ENCODE assay signal across 11 mouse cellular contexts in genomic region chr2:73346345-73347086, GRCm38 (mm10). TPM values are rescaled to one million over a fixed set of nuclear protein-coding genes. Genes with fewer than 3 reads are reported as not detected.
DNase-seq lines count a peak whose midpoint lies in the region; ATAC-seq and TF ChIP-seq lines count a peak whose summit lies in the region.
"Had no signal": no experiment of that assay in that cellular context is flagged by ENCODE, and none has a peak within 500 bp of the region (broad histone marks: within the 10 kb centered on the region; RNA-seq: fewer than 3 reads in every experiment).

No protein-coding gene starts in this region.

- H3K27ac ChIP-seq in hindbrain, postnatal 0 days = no peak overlapping the region
- no peak overlapping the region for H3K27ac ChIP-seq in intestine, embryonic 15.5 days
- H3K27ac ChIP-seq: neural tube, embryonic 15.5 days had no signal

- no peak for TF ChIP-seq CTCF in hindbrain, postnatal 0 days (IDR thresholded peaks at IDR 0.05; ENCODE audit: low read depth)

- H3K4me1 ChIP-seq in hindbrain, postnatal 0 days (ENCODE audit: insufficient read depth, low read length) = no peaks in the 10 kb centered on the region
- no peaks in the 10 kb centered on the region for H3K4me1 ChIP-seq in intestine, embryonic 15.5 days (replicated peaks)

- no peaks in the 10 kb centered on the region for H3K36me3 ChIP-seq in hindbrain, postnatal 0 days (ENCODE audit: insufficient read depth, low read length)
- H3K36me3 ChIP-seq in intestine, embryonic 15.5 days = no peaks in the 10 kb centered on the region
- H3K36me3 ChIP-seq: neural tube, embryonic 15.5 days had no signal

- no peak overlapping the region for H3K9ac ChIP-seq in hindbrain, postnatal 0 days (replicated peaks; ENCODE audit: low read length)
- H3K9ac ChIP-seq in intestine, embryonic 15.5 days = no peak overlapping the region
- H3K9ac ChIP-seq: neural tube, embryonic 15.5 days had no signal

- ATAC-seq in activated CD4-positive, CD25-positive, alpha-beta regulatory T cell, adult 4 months = peak; percentile 81
- 0 out of 2 replicates have a peak, but pooled peaks have one; percentile 43 for ATAC-seq in hindbrain, postnatal 0 days
- ATAC-seq in intestine, embryonic 15.5 days = no peak

- H3K9me3 ChIP-seq in hindbrain, postnatal 0 days (ENCODE audit: low read length) = no peaks in the 10 kb centered on the region
- H3K9me3 ChIP-seq in intestine, embryonic 15.5 days = no peaks in the 10 kb centered on the region
- H3K9me3 ChIP-seq: neural tube, embryonic 15.5 days had no signal

- 54% methylated on average over 13 of the region's 13 CpGs for WGBS in hindbrain, postnatal 0 days
- WGBS in intestine, embryonic 15.5 days = 58% methylated on average over 13 of the region's 13 CpGs

- no peak overlapping the region for H3K4me3 ChIP-seq in hindbrain, postnatal 0 days (ENCODE audit: low read length)
- H3K4me3 ChIP-seq in intestine, embryonic 15.5 days (replicated peaks) = no peak overlapping the region
- H3K4me3 ChIP-seq: neural tube, embryonic 15.5 days had no signal

- no peaks in the 10 kb centered on the region for H3K27me3 ChIP-seq in hindbrain, postnatal 0 days (ENCODE audit: insufficient read depth, low read length)
- no peaks in the 10 kb centered on the region for H3K27me3 ChIP-seq in intestine, embryonic 15.5 days (replicated peaks)
- H3K27me3 ChIP-seq: neural tube, embryonic 15.5 days had no signal

- peak; percentile 37 to 57 for DNase-seq in cerebellum, postnatal 10 days
- no peak for DNase-seq in cerebellum, adult 11 months
- DNase-seq in hindbrain, postnatal 0 days (ENCODE audit: low spot score) = peak; percentile 39
- DNase-seq in left cerebral cortex, postnatal 4 days = peak; percentile 48
- DNase-seq in lung, postnatal 14 days = no peak
- no peak for DNase-seq in adipocyte (ENCODE audit: low spot score)
- DNase-seq: cerebellum, adult 9-10 months; gastrocnemius, postnatal 10 days had no signal

- intact Hi-C loops in left cerebral cortex, postnatal 4 days (cut with DNase I) = no loop called here

- no peak overlapping the region for H3K4me2 ChIP-seq in hindbrain, postnatal 0 days (ENCODE audit: low read depth, low read length)
- H3K4me2 ChIP-seq in intestine, embryonic 15.5 days (replicated peaks) = no peak overlapping the region
- H3K4me2 ChIP-seq: neural tube, embryonic 15.5 days had no signal

RNA-seq across cellular contexts. Expression of gene Cir1, which starts 34.0 kb away (rescaled TPM):
- polyA plus RNA-seq in activated CD4-positive, CD25-positive, alpha-beta regulatory T cell, adult 4 months (2017; shearing (Covaris generic)) = 10 to 100 TPM; 14.5 to 29.3 TPM
- total RNA-seq in hindbrain, postnatal 0 days (2014; rRNA removed) = 2.4 and 3.3 TPM in 2 replicates
- 25.2 and 31.5 TPM in 2 replicates for polyA plus RNA-seq in hindbrain, postnatal 0 days (2015; fragmentation: Nextera tagmentation; extraction: Ambion mirVana)
- 10 to 100 TPM; 22.9 to 25.1 TPM for total RNA-seq in left cerebral cortex, postnatal 4 days (2021)
- polyA plus RNA-seq in intestine, embryonic 15.5 days (2015; fragmentation: Nextera tagmentation; extraction: Ambion mirVana) = 16.5 and 20.6 TPM in 2 replicates

RNA-seq across cellular contexts. Expression of gene Scrn3, which starts 34.1 kb away (rescaled TPM):
- 1 to 10 TPM; 5.9 to 7.6 TPM for polyA plus RNA-seq in activated CD4-positive, CD25-positive, alpha-beta regulatory T cell, adult 4 months (2017; shearing (Covaris generic))
- 2.9 and 3.1 TPM in 2 replicates for total RNA-seq in hindbrain, postnatal 0 days (2014; rRNA removed)
- polyA plus RNA-seq in hindbrain, postnatal 0 days (2015; fragmentation: Nextera tagmentation; extraction: Ambion mirVana) = 6.2 and 7.1 TPM in 2 replicates
- total RNA-seq in left cerebral cortex, postnatal 4 days (2021) = 1 to 10 TPM; 3.4 to 4.1 TPM
- polyA plus RNA-seq in intestine, embryonic 15.5 days (2015; fragmentation: Nextera tagmentation; extraction: Ambion mirVana) = 16.4 and 16.7 TPM in 2 replicates

RNA-seq across cellular contexts. Expression of gene Gpr155, which starts 39.9 kb away (rescaled TPM):
- polyA plus RNA-seq in activated CD4-positive, CD25-positive, alpha-beta regulatory T cell, adult 4 months (2017; shearing (Covaris generic)) = 10 to 100 TPM; 15.1 to 19.5 TPM
- total RNA-seq in hindbrain, postnatal 0 days (2014; rRNA removed) = 15.2 and 18.8 TPM in 2 replicates
- 11.3 and 12.0 TPM in 2 replicates for polyA plus RNA-seq in hindbrain, postnatal 0 days (2015; fragmentation: Nextera tagmentation; extraction: Ambion mirVana)
- 10 to 100 TPM; 22.9 to 23.6 TPM for total RNA-seq in left cerebral cortex, postnatal 4 days (2021)
- polyA plus RNA-seq in intestine, embryonic 15.5 days (2015; fragmentation: Nextera tagmentation; extraction: Ambion mirVana) = 11.8 and 12.3 TPM in 2 replicates

Comparison
In these comparisons a context has a peak if more than half of its experiments do, and no peak if none do; other contexts are left out.
1. DNase-seq: peak in cerebellum, postnatal 10 days (2 of 2), hindbrain, postnatal 0 days (single experiment) and left cerebral cortex, postnatal 4 days (single experiment); none in cerebellum, adult 11 months (single experiment), lung, postnatal 14 days (single experiment) and adipocyte (single experiment).